In the genomic region with DNA sequence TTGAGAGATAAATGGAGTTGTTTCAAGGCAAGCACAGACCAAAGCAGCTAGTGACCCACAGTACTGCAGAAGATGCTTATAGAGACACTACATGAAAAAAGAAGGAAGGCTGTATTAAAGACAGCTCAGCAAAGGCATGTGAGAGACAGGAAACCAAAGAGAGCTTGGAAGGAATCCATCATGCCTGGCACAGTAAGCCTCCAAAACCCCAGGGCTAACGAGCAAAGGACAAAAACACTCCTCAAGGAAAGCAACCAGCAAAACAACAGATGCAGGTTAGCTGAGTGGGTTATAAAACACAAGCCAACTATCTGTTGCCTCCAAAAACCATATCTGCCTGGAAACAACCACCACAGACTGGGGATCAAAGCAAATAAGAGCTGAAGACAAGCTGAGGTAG, we compare ENCODE assay signal across 9 mouse cellular contexts.
"Had no signal": no experiment of that assay in that cellular context is flagged by ENCODE, and none has a peak within 500 bp of the region (broad histone marks: within the 10 kb centered on the region; RNA-seq: fewer than 3 reads in every experiment).

No protein-coding gene starts in this region.

- DNase-seq: kidney, adult 8-10 months; kidney, postnatal 36 days; lung, adult 2 months; lung, postnatal 36 days; midbrain, embryonic 14.5 days; retina, postnatal 1 day; right cerebral cortex, postnatal 4 days; spleen, adult 18-20 months; thymus, postnatal 36 days had no signal
